Mouse (Mus musculus) T-helper 2 cell (primary cell): Measurements from ENCODE around the gene Cttnbp2nl.

Source experiments
- in situ Hi-C: fragments of 300-600 bp; cut with MboI, MseI; formaldehyde crosslinking; loops from one replicate; pipeline ENCODE4 v1.15.1; 2025; ENCODE audit warnings: high pct_unique_total_duplicates

The Cttnbp2nl gene

GRCm38 (mm10) chr3:104965991-104966554, 86.9 kb downstream of the Cttnbp2nl start:
- in situ Hi-C loops: loop anchor here (5.0 kb wide), 1 partner anchor 194 kb away; no protein-coding TSS in a partner anchor

GRCm38 (mm10) chr3:104965070-104965855, 87.7 kb downstream of the Cttnbp2nl start:
- in situ Hi-C loops: loop anchor here (5.0 kb wide), 1 partner anchor 193 kb away; no protein-coding TSS in a partner anchor

GRCm38 (mm10) chr3:104963331-104964276, 89.3 kb downstream of the Cttnbp2nl start:
- in situ Hi-C loops: no loop called here

GRCm38 (mm10) chr3:104962866-104963265, 90.1 kb downstream of the Cttnbp2nl start:
- in situ Hi-C loops: no loop called here

- in situ Hi-C loops: no loop called here
Observed at GRCm38 (mm10) chr3:104962141-104962611, 90.8 kb downstream of the Cttnbp2nl start.

- in situ Hi-C loops: no loop called here
Observed at GRCm38 (mm10) chr3:104961066-104962059, 91.6 kb downstream of the Cttnbp2nl start, which contains the start of gene Wnt2b. TSS of gene Wnt2b (minus strand) at chr3:104961921.

GRCm38 (mm10) chr3:104960026-104961000, 92.6 kb downstream of the Cttnbp2nl start:
- in situ Hi-C loops: no loop called here

GRCm38 (mm10) chr3:104956131-104956581, 96.8 kb downstream of the Cttnbp2nl start:
- in situ Hi-C loops: no loop called here

GRCm38 (mm10) chr3:104954551-104954950, 98.4 kb downstream of the Cttnbp2nl start:
- in situ Hi-C loops: no loop called here

- in situ Hi-C loops: no loop called here
Observed at GRCm38 (mm10) chr3:104954137-104954536, 98.8 kb downstream of the Cttnbp2nl start.

GRCm38 (mm10) chr3:104952891-104953670, 99.9 kb downstream of the Cttnbp2nl start:
- in situ Hi-C loops: no loop called here
